Mouse (Mus musculus) liver, postnatal 0 days (tissue): ENCODE measurements around the gene Mpc1.

Experiments
- CTCF ChIP-seq: sonication (generic); IDR thresholded peaks from 2 replicates; pipeline ENCODE4 v1.5.1; 2016; ENCODE audit warnings: antibody characterized with exemption, low read depth
- EP300 ChIP-seq: IDR thresholded peaks from 2 replicates; pipeline ENCODE4 v1.6.1; 2016; ENCODE audit warnings: antibody characterized with exemption, low read depth, mild to moderate bottlenecking

DNA sequence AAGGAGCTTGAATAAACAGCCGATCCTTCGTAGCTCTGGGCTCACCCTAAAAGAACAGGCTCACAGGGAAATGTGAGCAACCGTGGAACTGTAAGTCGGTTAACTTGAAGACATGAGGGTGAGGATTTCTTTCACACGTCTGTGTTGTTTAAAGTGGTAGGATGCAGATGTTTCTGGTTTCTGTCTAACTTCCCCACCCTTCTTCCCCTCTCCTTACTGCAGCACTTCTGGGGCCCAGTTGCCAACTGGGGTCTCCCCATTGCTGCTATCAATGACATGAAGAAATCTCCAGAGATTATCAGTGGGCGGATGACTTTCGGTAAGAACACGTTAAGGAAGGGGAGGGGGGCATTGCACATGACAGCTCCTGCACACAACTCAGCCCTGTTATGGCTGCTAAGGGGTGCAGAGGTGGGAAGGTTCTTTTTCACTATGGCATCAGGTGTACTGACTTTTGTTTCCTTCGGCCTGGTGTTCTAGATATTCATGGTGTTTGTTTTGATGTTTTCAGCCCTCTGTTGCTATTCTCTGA, 13.7 kb downstream of the Mpc1 start:
- TF ChIP-seq EP300 (no peak), CTCF (no peak)
